Mouse (Mus musculus) thymus, adult 2 months (tissue): Measurements from ENCODE around the gene Adam1a.

Experiments used
- CTCF ChIP-seq: fragments of 200-500 bp; IDR thresholded peaks from 2 replicates; pipeline ENCODE4 v1.5.1; 2012; ENCODE audit warnings: mild to moderate bottlenecking, control low read depth, low read length, moderate library complexity, borderline replicate concordance; ENCODE audit not compliant: control insufficient read depth, poor library complexity, insufficient read depth; ENCODE audit errors: extremely low read depth
- POLR2A ChIP-seq: fragments of 200-500 bp; IDR thresholded peaks from 2 replicates; pipeline ENCODE4 v1.6.1; 2012; ENCODE audit warnings: mild to moderate bottlenecking, low read length, control low read depth, moderate library complexity; ENCODE audit not compliant: control insufficient read depth, poor library complexity, insufficient read depth; ENCODE audit errors: extremely low read depth

- TF ChIP-seq CTCF (no peak), POLR2A (no peak)
Measured at GRCm38 (mm10) chr5:121546530-121546895, 1.2 kb upstream of the Adam1a start.
